Mouse (Mus musculus): ENCODE data around the gene Pik3r1.

DNA sequence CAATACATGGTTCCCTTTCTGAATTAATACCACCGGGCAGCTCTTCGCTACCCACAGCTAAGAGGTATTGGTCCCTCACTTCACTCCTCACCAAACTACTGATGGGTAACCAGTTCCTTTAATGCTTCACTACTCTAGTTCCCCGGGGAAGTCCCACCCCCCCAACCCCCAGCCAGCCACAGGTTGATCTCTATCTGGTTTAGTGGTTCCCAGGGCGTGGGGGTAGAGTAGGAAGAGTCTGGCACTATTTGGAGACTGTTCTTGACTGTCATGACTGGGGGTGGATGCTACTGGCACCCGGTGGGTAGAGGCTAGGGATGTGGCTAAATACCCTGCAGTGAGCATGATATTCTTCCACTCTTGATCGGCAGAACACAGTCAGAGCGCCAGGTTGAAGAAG lies 61.6 kb downstream of the Pik3r1 start:
- TF ChIP-seq POLR2A (IDR thresholded peaks at IDR 0.05; ENCODE audit: low read depth, low read length) (no peak), CTCF (IDR thresholded peaks at IDR 0.05; ENCODE audit: extremely low read depth, insufficient read length, insufficient replicate concordance, low read depth, low read length) (no peak)

All from small intestine, adult 2 months (tissue).